Mouse (Mus musculus) small intestine, adult 2 months (tissue): ENCODE results near the gene Plxdc1. TPM values are rescaled to one million over a fixed set of nuclear protein-coding genes. Genes with fewer than 3 reads are reported as not detected.

Experiments used
- H3K27ac ChIP-seq: fragments of 200-500 bp; 2 replicates; pipeline ENCODE4 v1.5.1; 2012; ENCODE audit warnings: low read depth, low read length, control low read depth, inconsistent platforms; ENCODE audit not compliant: insufficient read depth
- H3K27me3 ChIP-seq: fragments of 200-500 bp; 2 replicates; pipeline ENCODE4 v1.6.1; 2012; ENCODE audit warnings: mild to moderate bottlenecking, moderate library complexity, low read length, inconsistent platforms; ENCODE audit not compliant: control insufficient read depth, insufficient read depth
- H3K36me3 ChIP-seq: fragments of 200-500 bp; 2 replicates; pipeline ENCODE4 v1.6.1; 2012; ENCODE audit warnings: mild to moderate bottlenecking, low read length, control low read depth, inconsistent platforms; ENCODE audit not compliant: control insufficient read depth, insufficient read depth
- H3K4me1 ChIP-seq: fragments of 200-500 bp; 2 replicates; pipeline ENCODE4 v1.6.1; 2012; ENCODE audit warnings: low read length, inconsistent platforms, mixed read lengths; ENCODE audit not compliant: control insufficient read depth, insufficient read depth, insufficient read length
- H3K4me3 ChIP-seq: fragments of 200-500 bp; 2 replicates; pipeline ENCODE4 v1.5.1; 2012; ENCODE audit warnings: low read depth, mild to moderate bottlenecking, control low read depth, inconsistent platforms, low read length, moderate library complexity
- CTCF ChIP-seq: fragments of 200-500 bp; IDR thresholded peaks from 2 replicates; pipeline ENCODE4 v1.5.1; 2012; ENCODE audit warnings: low read depth, mild to moderate bottlenecking, control low read depth, inconsistent platforms, low read length, moderate library complexity, mixed read lengths; ENCODE audit not compliant: insufficient replicate concordance, insufficient read length; ENCODE audit errors: extremely low read depth
- POLR2A ChIP-seq: fragments of 200-500 bp; IDR thresholded peaks from 2 replicates; pipeline ENCODE4 v1.6.1; 2012; ENCODE audit warnings: low read depth, mild to moderate bottlenecking, control low read depth, inconsistent platforms, low read length, moderate library complexity
- WGBS: fragments of 180-500 bp; shearing (Covaris S2); methylation state at CpG from one replicate; pipeline ENCODE4 v1.1.7; 2018; 5-methylcytosine and 5-hydroxymethylcytosine counted together
- polyA plus RNA-seq: library from polyadenylated mRNA; depleted of rRNA; stranded (reverse); fragments of >200 nt; gene quantifications from 2 replicates; pipeline ENCODE4 v1.2.3, GENCODE M21; 2012

The Plxdc1 gene
- polyA plus RNA-seq, 1 experiment, result 1.6 TPM

DNA sequence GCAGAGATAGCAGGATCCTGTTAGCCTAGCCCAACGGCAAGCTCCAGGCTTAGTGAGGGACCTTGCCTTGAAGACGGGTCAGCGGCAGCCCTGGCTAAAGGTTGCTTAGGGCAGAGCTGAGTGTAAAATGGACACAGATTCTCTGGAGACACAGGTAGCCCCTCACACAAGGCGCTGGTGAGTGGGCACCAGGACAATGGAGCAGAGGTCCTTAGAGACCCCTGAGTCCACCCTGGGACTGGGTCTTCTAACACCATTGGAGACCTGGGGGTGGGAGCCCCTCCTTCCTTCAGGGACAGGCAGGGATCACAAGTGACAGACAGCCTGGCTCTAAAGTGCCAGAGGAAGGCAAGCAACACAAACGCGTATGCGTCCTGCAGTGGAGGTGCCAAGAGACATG, 15.5 kb downstream of the Plxdc1 start:
- no peak overlapping the region for H3K4me3 ChIP-seq
- H3K27me3 ChIP-seq, result peaks cover 3% of the 10 kb centered on the region; the same call in 1 of the 2 replicates
- no peaks in the 10 kb centered on the region for H3K36me3 ChIP-seq
- no peak overlapping the region for H3K27ac ChIP-seq
- TF ChIP-seq POLR2A, result no peak
- TF ChIP-seq CTCF, result no peak
- H3K4me1 ChIP-seq, result no peaks in the 10 kb centered on the region
- 82% methylated on average over 7 of the region's 7 CpGs for whole genome bisulfite sequencing

DNA sequence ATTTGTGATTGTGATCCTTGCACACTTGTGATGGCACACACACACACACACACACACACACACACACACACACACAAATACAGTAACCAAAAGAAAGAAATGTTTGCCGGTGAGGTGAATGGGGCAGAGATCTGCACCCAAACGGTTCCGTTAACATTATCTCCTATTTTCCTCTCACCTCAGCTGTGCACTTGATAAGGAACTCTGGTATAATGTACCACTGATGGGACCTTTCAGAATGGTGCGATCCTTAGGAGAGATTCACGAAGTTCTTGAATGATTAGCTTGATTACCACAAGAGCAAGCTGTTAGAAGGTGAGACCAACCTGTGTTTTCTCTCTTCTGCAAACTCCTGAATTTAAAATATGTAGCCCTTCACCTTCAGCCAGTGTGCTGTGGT, 17.9 kb downstream of the Plxdc1 start:
- WGBS, result 68% methylated on average over 5 of the region's 5 CpGs

DNA sequence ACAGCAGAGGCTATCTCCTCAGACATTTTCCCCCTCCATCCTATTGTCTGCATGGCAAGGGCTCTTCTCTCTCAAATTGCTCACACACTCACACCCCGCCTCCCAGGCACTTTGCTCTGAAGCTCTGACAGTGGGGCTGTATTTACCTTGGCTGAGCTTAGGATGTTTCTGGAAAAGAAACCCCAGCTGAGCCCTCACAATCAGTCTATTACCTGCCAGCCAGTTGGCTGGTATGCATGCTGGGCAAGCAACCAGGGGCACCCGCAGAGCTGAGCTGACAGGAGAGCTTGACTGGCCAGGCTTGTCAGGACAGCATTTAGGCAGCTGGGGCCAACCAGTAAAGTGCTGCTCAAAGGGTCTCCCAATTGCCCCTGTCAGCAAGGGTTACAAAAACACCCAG, 19.1 kb downstream of the Plxdc1 start:
- H3K27me3 ChIP-seq, result peaks cover 3% of the 10 kb centered on the region; the same call in 1 of the 2 replicates
- H3K4me1 ChIP-seq, result no peaks in the 10 kb centered on the region
- H3K4me3 ChIP-seq, result no peak overlapping the region
- WGBS, result 29% methylated on average over 2 of the region's 2 CpGs
- TF ChIP-seq POLR2A (no peak), CTCF (no peak)
- no peak overlapping the region for H3K27ac ChIP-seq
- no peaks in the 10 kb centered on the region for H3K36me3 ChIP-seq

More for the DNA sequence above, 17.9 kb downstream of the Plxdc1 start:
- no peak overlapping the region for H3K4me3 ChIP-seq
- no peaks in the 10 kb centered on the region for H3K36me3 ChIP-seq
- H3K27ac ChIP-seq, result no peak overlapping the region
- TF ChIP-seq POLR2A (no peak), CTCF (no peak)
- H3K27me3 ChIP-seq, result peaks cover 3% of the 10 kb centered on the region; the same call in 1 of the 2 replicates
- no peaks in the 10 kb centered on the region for H3K4me1 ChIP-seq

DNA sequence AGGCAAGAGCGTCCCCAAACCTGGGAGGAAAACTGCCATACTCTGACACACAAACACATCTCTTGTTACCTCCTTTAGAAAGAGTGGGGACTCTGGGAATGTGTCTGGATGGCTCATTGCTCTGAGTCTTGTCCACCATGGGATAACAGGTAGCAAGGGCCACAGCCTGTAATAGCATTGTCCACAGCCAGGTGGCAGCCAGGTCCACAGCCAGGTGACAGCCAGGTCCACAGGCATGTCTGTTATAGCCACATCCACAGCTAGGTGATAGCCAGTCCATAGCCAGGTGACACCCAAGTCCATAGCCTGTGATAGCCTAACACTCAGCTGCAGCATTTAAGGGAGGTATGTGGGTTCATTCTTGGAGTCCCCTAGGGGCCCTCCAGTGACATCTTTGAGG, 25.3 kb downstream of the Plxdc1 start:
- Histone ChIP-seq H3K27me3 (no peaks in the 10 kb centered on the region), H3K36me3 (no peaks in the 10 kb centered on the region), H3K4me1 (no peaks in the 10 kb centered on the region), H3K4me3 (no peak overlapping the region), H3K27ac (no peak overlapping the region)
- TF ChIP-seq CTCF (peak; percentile 41; the same call in 1 of the 2 replicates), POLR2A (no peak)
- WGBS, result 83% methylated on average over 1 of the region's 1 CpGs

DNA sequence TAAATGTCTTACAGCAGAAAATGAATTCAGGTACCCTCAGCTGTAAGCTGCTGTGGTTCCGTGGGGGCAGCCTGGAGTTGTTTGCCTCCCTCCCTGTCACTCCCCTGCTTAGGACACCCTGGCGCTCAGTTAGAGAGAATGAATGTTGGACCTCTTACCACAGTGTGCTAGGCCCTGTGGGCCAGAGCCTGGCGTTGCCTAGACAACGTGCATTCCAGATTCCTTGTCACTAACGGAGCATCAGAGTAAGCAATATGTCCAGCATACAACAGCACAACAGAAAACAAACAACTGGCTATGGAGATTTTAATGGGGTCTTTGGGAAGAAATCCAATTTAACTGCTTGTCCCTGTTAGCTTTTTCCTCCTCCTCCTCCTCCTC, 27.0 kb downstream of the Plxdc1 start:
- Histone ChIP-seq H3K36me3 (no peaks in the 10 kb centered on the region), H3K4me1 (no peaks in the 10 kb centered on the region), H3K4me3 (no peak overlapping the region), H3K27ac (no peak overlapping the region), H3K27me3 (no peaks in the 10 kb centered on the region)
- TF ChIP-seq CTCF (no peak), POLR2A (no peak)
- WGBS, result 74% methylated on average over 5 of the region's 5 CpGs

DNA sequence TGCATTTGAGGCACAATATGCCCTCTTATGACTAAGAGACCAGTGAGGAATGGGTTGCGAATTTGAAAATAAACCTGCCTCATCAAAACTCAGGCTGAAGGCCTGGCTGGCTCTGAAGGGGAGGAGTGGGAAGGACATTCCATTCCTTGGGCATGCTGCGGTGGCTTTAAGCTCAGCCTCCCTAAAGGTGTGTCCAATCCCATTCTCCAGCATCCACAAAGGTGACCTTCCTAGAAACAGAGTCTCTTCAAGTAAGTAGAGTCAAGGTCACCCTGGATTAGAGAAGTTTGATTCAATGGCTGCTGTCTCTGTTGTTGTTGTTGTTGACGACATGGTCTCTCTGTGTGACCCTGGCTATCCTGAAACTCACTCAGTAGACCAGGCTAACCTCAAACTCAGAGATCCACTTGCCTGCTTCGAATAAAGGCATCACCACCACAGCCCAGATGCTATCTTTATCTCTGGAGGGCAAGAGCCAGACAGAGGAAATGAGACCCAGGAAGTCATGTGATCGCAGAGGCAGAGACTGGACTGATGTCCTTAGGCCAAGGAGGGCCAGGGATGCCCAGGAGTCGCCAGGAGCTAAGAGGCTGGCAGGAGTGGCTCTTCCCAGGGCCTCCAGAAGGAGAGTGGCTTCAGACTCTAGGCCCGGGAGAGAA, 27.5 kb downstream of the Plxdc1 start:
- H3K4me3 ChIP-seq, result no peak overlapping the region
- no peaks in the 10 kb centered on the region for H3K27me3 ChIP-seq
- H3K4me1 ChIP-seq, result no peaks in the 10 kb centered on the region
- WGBS, result 79% methylated on average over 7 of the region's 7 CpGs
- no peak overlapping the region for H3K27ac ChIP-seq
- TF ChIP-seq POLR2A (no peak), CTCF (no peak)
- H3K36me3 ChIP-seq, result no peaks in the 10 kb centered on the region

DNA sequence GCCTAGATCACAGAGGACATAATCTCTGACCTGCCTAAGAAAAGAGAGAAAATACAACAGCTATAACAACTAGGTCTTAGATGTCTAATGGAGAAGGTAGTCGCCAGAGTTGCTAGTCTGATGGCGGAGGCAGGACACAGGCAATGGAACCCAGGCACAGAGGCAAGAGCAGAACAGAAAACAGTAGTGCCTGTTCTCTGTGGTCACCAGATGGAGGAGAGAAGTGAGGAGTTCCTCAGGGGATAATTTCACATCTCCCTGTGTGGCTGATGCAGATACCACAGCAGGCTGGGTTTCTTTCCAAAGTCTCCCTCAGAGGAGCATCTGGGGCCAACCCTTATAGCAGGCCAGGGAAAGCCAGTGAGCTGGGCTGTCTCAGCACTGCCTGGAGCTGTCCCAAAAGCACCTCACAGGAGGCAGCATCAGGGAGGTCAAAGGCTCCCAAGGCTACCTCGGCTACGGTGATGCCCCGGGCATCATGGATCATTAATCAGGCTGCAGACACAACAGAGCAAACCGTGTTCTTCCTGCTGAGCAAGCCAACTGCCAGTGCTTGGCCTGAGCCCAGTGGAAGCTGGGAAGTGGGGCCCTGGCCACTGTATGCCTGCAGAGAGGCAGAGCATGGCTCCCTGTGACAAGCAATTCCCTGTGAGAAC, 29.2 kb downstream of the Plxdc1 start:
- Histone ChIP-seq H3K36me3 (no peaks in the 10 kb centered on the region), H3K4me1 (no peaks in the 10 kb centered on the region), H3K27me3 (no peaks in the 10 kb centered on the region), H3K27ac (no peak overlapping the region), H3K4me3 (no peak overlapping the region)
- TF ChIP-seq CTCF, result no peak
- TF ChIP-seq POLR2A, result no peak
- 44% methylated on average over 6 of the region's 6 CpGs for WGBS
